Mouse (Mus musculus): ENCODE data around the gene Sox11. TPM values are rescaled to one million over a fixed set of nuclear protein-coding genes. Genes with fewer than 3 reads are reported as not detected.

Gene Sox11
- polyA plus RNA-seq, 1 experiment from 2014 or later = 60.1 TPM

GRCm38 (mm10) chr12:27338721-27339170 is 3.6 kb downstream of the Sox11 start:
- H3K4me2 ChIP-seq (ENCODE audit: low read length) = peak overlapping the region; percentile 86
- peaks cover 25% of the 10 kb centered on the region for H3K36me3 ChIP-seq (ENCODE audit: control insufficient read depth, insufficient read depth, low read length)
- H3K4me1 ChIP-seq (replicated peaks; ENCODE audit: control insufficient read depth, insufficient read depth, low read length) = peaks cover 11% of the 10 kb centered on the region
- H3K4me3 ChIP-seq (ENCODE audit: low read depth, low read length) = peak overlapping the region; percentile 77
- DNase-seq (ENCODE audit: low spot score) (peak; percentile 82), ATAC-seq (replicated peaks; ENCODE audit: low FRiP score, low TSS enrichment, low read depth) (no peak)
- no peaks in the 10 kb centered on the region for H3K27me3 ChIP-seq (replicated peaks; ENCODE audit: control insufficient read depth, insufficient read depth, low read length)
- no peaks in the 10 kb centered on the region for H3K9me3 ChIP-seq (ENCODE audit: control insufficient read depth, low read length)
- peak overlapping the region; percentile 76 for H3K27ac ChIP-seq (ENCODE audit: low read depth)
- WGBS = under 1% methylated on average over 38 of the region's 40 CpGs
- peak overlapping the region; percentile 93 for H3K9ac ChIP-seq (ENCODE audit: low read length)

DNA sequence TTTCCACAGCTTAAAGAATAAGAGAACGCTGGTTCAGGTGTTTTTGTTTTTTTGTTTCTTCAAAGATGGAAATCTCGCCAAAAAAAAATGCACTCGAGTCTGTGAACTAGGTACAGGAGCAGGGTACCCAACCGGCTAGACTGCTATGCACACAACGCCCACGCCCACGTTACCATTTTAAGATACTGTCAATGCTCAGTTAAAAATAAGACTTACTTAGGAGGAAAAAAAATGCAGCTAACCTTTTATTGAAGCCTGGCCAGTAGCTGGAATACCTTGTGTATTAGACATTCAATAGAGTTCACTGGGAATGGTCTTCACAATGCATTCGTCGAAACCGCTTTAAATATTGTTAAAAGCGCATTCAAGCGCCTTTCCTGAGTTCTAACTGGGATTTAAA is 4.3 kb downstream of the Sox11 start:
- Histone ChIP-seq H3K4me1 (replicated peaks; ENCODE audit: control insufficient read depth, insufficient read depth, low read length) (peaks cover 11% of the 10 kb centered on the region), H3K4me3 (ENCODE audit: low read depth, low read length) (peak overlapping the region; percentile 77), H3K4me2 (ENCODE audit: low read length) (peak overlapping the region; percentile 86), H3K36me3 (ENCODE audit: control insufficient read depth, insufficient read depth, low read length) (peaks cover 25% of the 10 kb centered on the region), H3K9me3 (ENCODE audit: control insufficient read depth, low read length) (no peaks in the 10 kb centered on the region), H3K27ac (ENCODE audit: low read depth) (no peak overlapping the region), H3K27me3 (replicated peaks; ENCODE audit: control insufficient read depth, insufficient read depth, low read length) (no peaks in the 10 kb centered on the region), H3K9ac (ENCODE audit: low read length) (peak overlapping the region; percentile 93)
- DNase-seq (ENCODE audit: low spot score) (peak; percentile 61), ATAC-seq (replicated peaks; ENCODE audit: low FRiP score, low TSS enrichment, low read depth) (no peak)
- 7% methylated on average over 12 of the region's 12 CpGs for WGBS

GRCm38 (mm10) chr12:27337482-27337881 is 4.9 kb downstream of the Sox11 start:
- H3K9ac ChIP-seq (ENCODE audit: low read length) = peak overlapping the region; percentile 5; the same call in 1 of the 2 replicates
- H3K9me3 ChIP-seq (ENCODE audit: control insufficient read depth, low read length) = no peaks in the 10 kb centered on the region
- peak overlapping the region; percentile 77 for H3K4me3 ChIP-seq (ENCODE audit: low read depth, low read length)
- H3K27ac ChIP-seq (ENCODE audit: low read depth) = no peak overlapping the region
- no peak for ATAC-seq (replicated peaks; ENCODE audit: low FRiP score, low TSS enrichment, low read depth)
- peaks cover 25% of the 10 kb centered on the region for H3K36me3 ChIP-seq (ENCODE audit: control insufficient read depth, insufficient read depth, low read length)
- H3K27me3 ChIP-seq (replicated peaks; ENCODE audit: control insufficient read depth, insufficient read depth, low read length) = no peaks in the 10 kb centered on the region
- 56% methylated on average over 1 of the region's 1 CpGs for WGBS
- peaks cover 11% of the 10 kb centered on the region for H3K4me1 ChIP-seq (replicated peaks; ENCODE audit: control insufficient read depth, insufficient read depth, low read length)
- DNase-seq (ENCODE audit: low spot score) = no peak
- peak overlapping the region; percentile 86 for H3K4me2 ChIP-seq (ENCODE audit: low read length)

GRCm38 (mm10) chr12:27336801-27337200 is 5.6 kb downstream of the Sox11 start:
- H3K36me3 ChIP-seq (ENCODE audit: control insufficient read depth, insufficient read depth, low read length) = peaks cover 25% of the 10 kb centered on the region
- no peak for ATAC-seq (replicated peaks; ENCODE audit: low FRiP score, low TSS enrichment, low read depth)
- peak overlapping the region; percentile 77; the same call in 1 of the 2 replicates for H3K4me3 ChIP-seq (ENCODE audit: low read depth, low read length)
- H3K9me3 ChIP-seq (ENCODE audit: control insufficient read depth, low read length) = no peaks in the 10 kb centered on the region
- peak overlapping the region; percentile 86 for H3K4me2 ChIP-seq (ENCODE audit: low read length)
- no peaks in the 10 kb centered on the region for H3K27me3 ChIP-seq (replicated peaks; ENCODE audit: control insufficient read depth, insufficient read depth, low read length)
- 48% methylated on average over 5 of the region's 5 CpGs for WGBS
- no peak for DNase-seq (ENCODE audit: low spot score)
- peaks cover 11% of the 10 kb centered on the region for H3K4me1 ChIP-seq (replicated peaks; ENCODE audit: control insufficient read depth, insufficient read depth, low read length)
- no peak overlapping the region for H3K9ac ChIP-seq (ENCODE audit: low read length)
- no peak overlapping the region for H3K27ac ChIP-seq (ENCODE audit: low read depth)

GRCm38 (mm10) chr12:27336336-27336735 is 6.0 kb downstream of the Sox11 start:
- Histone ChIP-seq H3K9me3 (ENCODE audit: control insufficient read depth, low read length) (no peaks in the 10 kb centered on the region), H3K27me3 (replicated peaks; ENCODE audit: control insufficient read depth, insufficient read depth, low read length) (no peaks in the 10 kb centered on the region), H3K27ac (ENCODE audit: low read depth) (no peak overlapping the region), H3K4me3 (ENCODE audit: low read depth, low read length) (no peak overlapping the region), H3K36me3 (ENCODE audit: control insufficient read depth, insufficient read depth, low read length) (peaks cover 25% of the 10 kb centered on the region), H3K9ac (ENCODE audit: low read length) (no peak overlapping the region), H3K4me2 (ENCODE audit: low read length) (no peak overlapping the region), H3K4me1 (replicated peaks; ENCODE audit: control insufficient read depth, insufficient read depth, low read length) (peaks cover 11% of the 10 kb centered on the region)
- ATAC-seq (replicated peaks; ENCODE audit: low FRiP score, low TSS enrichment, low read depth) (no peak), DNase-seq (ENCODE audit: low spot score) (no peak)
- WGBS = 69% methylated on average over 7 of the region's 7 CpGs

DNA sequence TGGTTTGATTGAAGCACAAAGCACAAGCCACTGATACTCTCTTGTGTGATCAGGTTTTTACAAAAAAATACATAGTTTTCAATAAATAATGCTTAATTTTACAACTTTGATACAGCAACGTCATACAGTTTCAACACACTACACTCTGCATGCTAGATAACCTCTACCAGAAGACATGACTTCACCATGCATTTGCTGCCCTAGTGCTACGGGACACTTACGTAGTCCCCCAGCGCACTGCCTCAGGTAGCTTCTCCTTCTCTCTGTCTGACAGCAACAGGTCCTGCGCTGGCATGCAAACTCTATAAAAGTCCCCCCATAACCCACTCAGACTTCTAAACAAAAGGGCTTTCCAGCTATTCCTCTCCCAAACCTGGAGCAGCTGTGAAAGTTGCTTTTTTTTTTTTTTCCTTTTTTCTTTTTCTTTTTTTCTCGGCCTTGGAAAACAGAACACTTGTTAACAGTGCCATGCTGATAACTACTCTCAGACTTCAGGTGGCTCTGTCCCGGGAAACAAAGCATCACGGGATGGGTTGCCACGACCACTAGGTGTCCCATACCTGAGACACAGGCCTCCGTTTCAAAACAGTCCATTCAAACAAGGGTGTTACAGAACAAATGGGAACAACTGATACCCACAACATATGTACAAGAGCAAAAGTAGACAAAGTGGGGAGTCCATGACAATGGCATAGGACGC is 6.9 kb downstream of the Sox11 start:
- no peaks in the 10 kb centered on the region for H3K27me3 ChIP-seq (replicated peaks; ENCODE audit: control insufficient read depth, insufficient read depth, low read length)
- WGBS = 67% methylated on average over 11 of the region's 11 CpGs
- no peaks in the 10 kb centered on the region for H3K9me3 ChIP-seq (ENCODE audit: control insufficient read depth, low read length)
- peak; percentile 50 for DNase-seq (ENCODE audit: low spot score)
- no peak overlapping the region for H3K27ac ChIP-seq (ENCODE audit: low read depth)
- H3K9ac ChIP-seq (ENCODE audit: low read length) = no peak overlapping the region
- H3K4me1 ChIP-seq (replicated peaks; ENCODE audit: control insufficient read depth, insufficient read depth, low read length) = peaks cover 11% of the 10 kb centered on the region
- H3K4me2 ChIP-seq (ENCODE audit: low read length) = no peak overlapping the region
- H3K4me3 ChIP-seq (ENCODE audit: low read depth, low read length) = no peak overlapping the region
- peaks cover 25% of the 10 kb centered on the region for H3K36me3 ChIP-seq (ENCODE audit: control insufficient read depth, insufficient read depth, low read length)
- ATAC-seq (replicated peaks; ENCODE audit: low FRiP score, low TSS enrichment, low read depth) = no peak

DNA sequence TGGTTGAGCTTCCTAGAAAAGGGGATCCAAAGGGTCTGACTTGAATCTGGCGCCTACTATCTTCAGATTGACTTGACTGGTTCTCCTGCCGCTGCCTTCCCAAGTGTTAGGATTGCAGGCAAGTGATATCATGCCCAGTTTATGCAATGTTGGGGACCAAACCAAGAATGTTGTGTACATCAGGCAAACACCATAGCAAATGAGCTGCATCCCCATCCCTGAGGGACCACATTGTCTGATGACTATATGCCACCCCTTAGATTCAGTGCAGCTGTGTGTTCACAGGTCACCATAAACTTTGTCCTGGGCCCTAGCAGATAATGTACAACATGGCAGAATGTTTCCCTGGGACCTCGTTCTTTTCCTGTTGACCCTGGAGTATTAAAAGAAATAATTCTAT is 8.8 kb downstream of the Sox11 start:
- Histone ChIP-seq H3K27ac (ENCODE audit: low read depth) (no peak overlapping the region), H3K4me2 (ENCODE audit: low read length) (no peak overlapping the region), H3K9me3 (ENCODE audit: control insufficient read depth, low read length) (no peaks in the 10 kb centered on the region), H3K9ac (ENCODE audit: low read length) (no peak overlapping the region), H3K27me3 (replicated peaks; ENCODE audit: control insufficient read depth, insufficient read depth, low read length) (no peaks in the 10 kb centered on the region), H3K4me3 (ENCODE audit: low read depth, low read length) (no peak overlapping the region), H3K4me1 (replicated peaks; ENCODE audit: control insufficient read depth, insufficient read depth, low read length) (peaks cover 11% of the 10 kb centered on the region), H3K36me3 (ENCODE audit: control insufficient read depth, insufficient read depth, low read length) (peaks cover 25% of the 10 kb centered on the region)
- WGBS = 82% methylated on average over 3 of the region's 3 CpGs
- ATAC-seq (replicated peaks; ENCODE audit: low FRiP score, low TSS enrichment, low read depth) (no peak), DNase-seq (ENCODE audit: low spot score) (peak; percentile 29)

DNA sequence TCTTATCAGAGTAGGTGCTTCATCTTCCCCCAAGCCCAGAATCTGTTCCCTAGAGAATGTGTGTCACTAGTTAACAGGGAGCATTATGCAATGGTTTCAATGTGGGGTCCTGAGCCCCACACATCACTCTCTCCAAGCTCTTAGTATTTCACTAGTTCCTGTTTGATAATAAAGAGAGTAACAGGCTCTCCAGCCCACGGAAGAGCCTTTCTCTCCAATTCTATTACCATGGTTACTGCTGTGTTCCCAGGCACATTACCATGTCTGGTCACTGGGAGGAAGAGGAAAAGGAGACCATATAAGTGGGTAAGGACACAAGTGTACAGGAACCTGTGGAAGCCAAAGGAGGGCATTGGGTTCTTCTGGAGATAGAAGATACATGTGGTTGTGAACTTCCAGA is 19.0 kb downstream of the Sox11 start:
- Histone ChIP-seq H3K27me3 (replicated peaks; ENCODE audit: control insufficient read depth, insufficient read depth, low read length) (no peaks in the 10 kb centered on the region), H3K36me3 (ENCODE audit: control insufficient read depth, insufficient read depth, low read length) (no peaks in the 10 kb centered on the region)
- 67% methylated on average over 1 of the region's 1 CpGs for WGBS

GRCm38 (mm10) chr12:27320705-27321104 is 21.7 kb downstream of the Sox11 start:
- H3K4me2 ChIP-seq (ENCODE audit: low read length) = no peak overlapping the region
- peak; percentile 42 for DNase-seq (ENCODE audit: low spot score)
- H3K9ac ChIP-seq (ENCODE audit: low read length) = no peak overlapping the region
- H3K4me3 ChIP-seq (ENCODE audit: low read depth, low read length) = no peak overlapping the region
- H3K27ac ChIP-seq (ENCODE audit: low read depth) = no peak overlapping the region
- no peaks in the 10 kb centered on the region for H3K27me3 ChIP-seq (replicated peaks; ENCODE audit: control insufficient read depth, insufficient read depth, low read length)
- no peaks in the 10 kb centered on the region for H3K4me1 ChIP-seq (replicated peaks; ENCODE audit: control insufficient read depth, insufficient read depth, low read length)
- ATAC-seq (replicated peaks; ENCODE audit: low FRiP score, low TSS enrichment, low read depth) = no peak
- H3K36me3 ChIP-seq (ENCODE audit: control insufficient read depth, insufficient read depth, low read length) = no peaks in the 10 kb centered on the region
- no peaks in the 10 kb centered on the region for H3K9me3 ChIP-seq (ENCODE audit: control insufficient read depth, low read length)

More for the DNA sequence above, 19.0 kb downstream of the Sox11 start:
- peak; percentile 33 for DNase-seq (ENCODE audit: low spot score)
- no peak overlapping the region for H3K27ac ChIP-seq (ENCODE audit: low read depth)
- H3K9ac ChIP-seq (ENCODE audit: low read length) = no peak overlapping the region
- no peak for ATAC-seq (replicated peaks; ENCODE audit: low FRiP score, low TSS enrichment, low read depth)
- no peaks in the 10 kb centered on the region for H3K9me3 ChIP-seq (ENCODE audit: control insufficient read depth, low read length)
- H3K4me3 ChIP-seq (ENCODE audit: low read depth, low read length) = no peak overlapping the region
- no peaks in the 10 kb centered on the region for H3K4me1 ChIP-seq (replicated peaks; ENCODE audit: control insufficient read depth, insufficient read depth, low read length)
- H3K4me2 ChIP-seq (ENCODE audit: low read length) = no peak overlapping the region
